Mouse (Mus musculus): ENCODE data around the gene Lman2l.

DNA sequence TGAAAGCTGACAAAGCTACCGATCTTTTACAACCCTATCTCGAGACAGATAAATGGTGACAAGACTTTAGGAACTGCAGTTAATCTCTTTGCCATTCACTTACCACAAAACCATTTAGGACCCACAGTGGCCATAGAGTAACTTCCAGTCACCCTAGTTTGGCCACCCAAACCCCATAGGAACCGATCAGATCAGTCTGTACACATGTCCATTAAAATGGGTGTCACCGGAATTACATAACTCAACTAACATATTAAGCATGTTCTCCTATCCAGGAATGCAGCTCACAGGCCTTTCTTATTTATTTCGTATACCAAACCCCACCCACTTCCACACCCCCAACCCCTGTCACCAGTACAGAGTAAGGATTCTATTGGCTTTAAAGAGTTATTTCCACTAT lies 1.8 kb upstream of the Lman2l start:
- TF ChIP-seq POLR2A (IDR thresholded peaks at IDR 0.05; ENCODE audit: insufficient read depth, low read depth, low read length): no peak
- TF ChIP-seq CTCF (IDR thresholded peaks at IDR 0.05; ENCODE audit: insufficient read depth, low read depth, low read length): no peak
